Mouse (Mus musculus) lung, postnatal 0 days (tissue): ENCODE measurements around the gene Macf1. TPM values are rescaled to one million over a fixed set of nuclear protein-coding genes. Genes with fewer than 3 reads are reported as not detected.

Experiments used
- ATAC-seq: fragments of 200-750 bp; cut with Nextera tagmentation; 2 replicates; pipeline ENCODE4 v1.8.0; 2017; ENCODE audit warnings: moderate library complexity
- DNase-seq: peaks from one replicate; pipeline ENCODE4 v3.0.0-alpha.2; 2016; ENCODE audit warnings: low spot score
- H3K27ac ChIP-seq: fragments of 300-500 bp; sonication (generic); 2 replicates; pipeline ENCODE4 v1.5.1; 2014; ENCODE audit warnings: antibody characterized with exemption, mild to moderate bottlenecking, low read length, mixed read lengths
- H3K27me3 ChIP-seq: fragments of 300-500 bp; sonication (generic); replicated peaks from 2 replicates; pipeline ENCODE4 v1.6.1; 2014; ENCODE audit warnings: low read length, mixed read lengths; ENCODE audit not compliant: insufficient read depth
- H3K36me3 ChIP-seq: fragments of 300-500 bp; sonication (generic); 2 replicates; pipeline ENCODE4 v1.6.1; 2014; ENCODE audit warnings: low read length, mixed read lengths; ENCODE audit not compliant: insufficient read depth
- H3K4me1 ChIP-seq: fragments of 300-500 bp; sonication (generic); 2 replicates; pipeline ENCODE4 v1.6.1; 2014; ENCODE audit warnings: antibody characterized with exemption, low read depth, low read length, mixed read lengths; ENCODE audit not compliant: insufficient read depth
- H3K4me2 ChIP-seq: fragments of 300-500 bp; sonication (generic); replicated peaks from 2 replicates; pipeline ENCODE4 v1.6.1; 2014; ENCODE audit warnings: low read depth, mild to moderate bottlenecking, low read length, moderate library complexity, mixed read lengths
- H3K4me3 ChIP-seq: fragments of 300-500 bp; sonication (generic); 2 replicates; pipeline ENCODE4 v1.5.1; 2014; ENCODE audit warnings: low read depth, low read length
- H3K9ac ChIP-seq: fragments of 300-500 bp; sonication (generic); replicated peaks from 2 replicates; pipeline ENCODE4 v1.6.1; 2014; ENCODE audit warnings: low read depth, mild to moderate bottlenecking
- H3K9me3 ChIP-seq: fragments of 300-500 bp; sonication (generic); 2 replicates; pipeline ENCODE4 v1.6.1; 2016; ENCODE audit warnings: low read length, mixed read lengths
- CTCF ChIP-seq: IDR thresholded peaks from 2 replicates; pipeline ENCODE4 v1.5.1; 2016; ENCODE audit warnings: antibody characterized with exemption, mild to moderate bottlenecking
- EP300 ChIP-seq: IDR thresholded peaks from 2 replicates; pipeline ENCODE4 v1.6.1; 2016; ENCODE audit warnings: antibody characterized with exemption, mild to moderate bottlenecking, control low read depth
- WGBS: fragments of 180-500 bp; shearing (Covaris S2); extraction: QIAGEN DNeasy Blood & Tissue Kit; methylation state at CpG from one replicate; pipeline ENCODE4 v1.1.7; 2014; 5-methylcytosine and 5-hydroxymethylcytosine counted together
- polyA plus RNA-seq: library from polyadenylated mRNA; unstranded; fragments of >200 nt; fragmentation: Nextera tagmentation; extraction: Ambion mirVana; gene quantifications from 2 replicates; pipeline ENCODE4 v1.2.1, GENCODE M21; 2015

The Macf1 gene
- polyA plus RNA-seq, 1 experiment from 2014 or later = 181 TPM

DNA sequence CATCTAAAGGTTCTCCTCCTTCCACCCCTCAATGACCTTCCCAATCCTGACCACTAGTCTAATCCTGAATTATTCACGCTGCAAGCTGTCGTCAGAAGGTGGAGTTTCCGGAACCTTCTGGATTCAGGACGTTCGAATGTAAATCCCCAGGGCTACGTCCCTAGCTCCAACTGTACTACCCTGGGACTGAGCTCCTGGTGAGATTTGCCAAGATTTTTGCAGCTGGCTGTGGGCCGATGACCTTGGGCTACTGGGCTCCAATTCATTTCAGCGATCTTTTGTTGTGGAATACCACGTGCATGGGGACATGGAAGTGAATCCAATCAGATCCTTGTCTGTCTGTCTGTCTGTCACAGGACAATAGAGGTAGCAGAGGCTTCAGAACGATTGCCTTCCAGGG is 6.2 kb upstream of the Macf1 start:
- ATAC-seq (no peak), DNase-seq (no peak)
- H3K4me1 ChIP-seq = peaks cover 7% of the 10 kb centered on the region
- H3K27ac ChIP-seq = no peak overlapping the region
- no peak for TF ChIP-seq CTCF
- no peak for TF ChIP-seq EP300
- H3K9ac ChIP-seq = no peak overlapping the region
- 79% methylated on average over 10 of the region's 10 CpGs for WGBS
- H3K9me3 ChIP-seq = no peaks in the 10 kb centered on the region
- no peaks in the 10 kb centered on the region for H3K36me3 ChIP-seq
- 0 out of 2 replicates have a peak, but pooled peaks cover under 1% of the 10 kb centered on the region for H3K27me3 ChIP-seq
- H3K4me3 ChIP-seq = no peak overlapping the region
- no peak overlapping the region for H3K4me2 ChIP-seq

DNA sequence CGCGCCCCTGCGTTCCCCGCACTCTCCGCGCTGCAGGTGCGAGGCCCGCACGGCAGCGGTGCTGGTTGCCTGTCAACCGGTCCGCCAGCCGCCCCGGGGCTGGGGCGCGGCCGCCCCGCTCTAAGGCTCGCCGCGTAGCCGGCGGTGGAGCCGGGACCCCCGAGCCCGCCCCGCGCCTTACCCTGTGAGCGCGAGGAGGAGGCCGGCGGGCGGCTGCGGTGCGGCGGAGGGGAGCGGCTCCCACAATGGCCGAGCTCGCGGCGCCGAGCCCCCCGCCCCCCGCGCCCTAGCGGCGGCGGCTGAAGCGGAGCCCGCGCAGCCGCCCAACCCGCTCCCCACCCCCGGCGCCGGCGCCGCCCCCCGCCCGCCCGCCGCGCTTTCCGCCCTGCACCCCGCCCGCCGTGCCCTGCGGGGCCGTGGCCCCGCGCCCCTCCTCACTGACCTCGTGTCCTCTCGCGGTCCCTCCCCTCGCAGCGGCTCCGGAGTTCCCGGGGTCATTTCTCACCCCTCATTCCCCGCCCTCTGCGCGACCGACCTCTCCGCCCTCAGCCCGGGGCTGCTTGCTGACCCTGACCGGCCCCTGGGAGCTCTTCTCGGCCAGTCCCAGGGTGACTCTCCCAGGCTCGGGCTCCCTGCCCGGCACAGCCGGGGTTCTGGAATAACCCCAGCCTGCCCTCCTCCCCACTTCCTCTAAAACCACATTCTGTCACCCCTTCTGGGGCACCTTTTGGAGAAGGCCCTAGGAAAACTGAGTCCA is 3.0 kb upstream of the Macf1 start:
- H3K36me3 ChIP-seq = no peaks in the 10 kb centered on the region
- 2% methylated on average over 19 of the region's 89 CpGs for whole genome bisulfite sequencing
- H3K4me2 ChIP-seq = peak overlapping the region; percentile 100
- DNase-seq (peak; percentile 33), ATAC-seq (peak; percentile 69)
- TF ChIP-seq CTCF (no peak), EP300 (no peak)
- H3K27ac ChIP-seq = no peak overlapping the region
- H3K27me3 ChIP-seq = 0 out of 2 replicates have a peak, but pooled peaks cover 3% of the 10 kb centered on the region
- peak overlapping the region; percentile 63 for H3K4me3 ChIP-seq
- H3K4me1 ChIP-seq = peaks cover 7% of the 10 kb centered on the region
- H3K9ac ChIP-seq = peak overlapping the region; percentile 39
- no peaks in the 10 kb centered on the region for H3K9me3 ChIP-seq

DNA sequence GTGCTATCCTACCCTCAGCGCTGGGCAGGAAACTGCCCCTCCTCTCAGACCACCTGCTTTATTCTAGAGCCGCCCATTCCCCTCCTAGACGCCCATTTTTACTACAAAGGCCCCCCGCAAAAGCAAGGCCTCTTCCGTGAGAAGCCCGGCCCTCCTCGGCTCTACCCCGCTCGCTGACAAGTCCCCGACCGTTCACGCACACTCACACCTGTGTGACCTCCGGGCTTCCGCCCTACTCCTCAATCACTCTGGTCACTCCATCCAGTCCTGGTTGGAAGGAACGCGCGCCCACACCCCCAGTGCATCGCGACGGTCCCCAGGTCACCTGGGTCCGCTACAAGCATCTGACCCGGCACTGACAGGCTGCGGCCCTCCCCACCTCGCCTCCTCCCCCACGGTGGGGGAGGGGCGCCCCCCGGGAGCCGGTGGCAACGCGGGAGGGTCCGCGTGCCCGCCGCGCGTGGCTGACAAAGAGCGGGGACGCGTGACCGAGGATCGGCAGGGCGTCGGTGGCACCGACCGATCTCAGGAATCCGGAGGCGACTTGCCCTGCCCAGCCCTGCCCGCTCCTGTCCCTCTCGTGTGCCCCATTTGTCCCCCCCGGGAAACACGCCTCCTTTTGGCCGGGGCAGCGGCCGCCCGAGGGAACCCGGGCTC is 2.3 kb upstream of the Macf1 start:
- Histone ChIP-seq H3K27me3 (0 out of 2 replicates have a peak, but pooled peaks cover 3% of the 10 kb centered on the region), H3K4me2 (peak overlapping the region; percentile 100), H3K9ac (peak overlapping the region; percentile 39), H3K4me1 (peaks cover 7% of the 10 kb centered on the region), H3K27ac (no peak overlapping the region), H3K9me3 (no peaks in the 10 kb centered on the region), H3K36me3 (no peaks in the 10 kb centered on the region), H3K4me3 (peak overlapping the region; percentile 63)
- ATAC-seq (peak; percentile 43), DNase-seq (no peak)
- 5% methylated on average over 39 of the region's 56 CpGs for WGBS
- peak; percentile 22 for TF ChIP-seq CTCF
- no peak for TF ChIP-seq EP300

DNA sequence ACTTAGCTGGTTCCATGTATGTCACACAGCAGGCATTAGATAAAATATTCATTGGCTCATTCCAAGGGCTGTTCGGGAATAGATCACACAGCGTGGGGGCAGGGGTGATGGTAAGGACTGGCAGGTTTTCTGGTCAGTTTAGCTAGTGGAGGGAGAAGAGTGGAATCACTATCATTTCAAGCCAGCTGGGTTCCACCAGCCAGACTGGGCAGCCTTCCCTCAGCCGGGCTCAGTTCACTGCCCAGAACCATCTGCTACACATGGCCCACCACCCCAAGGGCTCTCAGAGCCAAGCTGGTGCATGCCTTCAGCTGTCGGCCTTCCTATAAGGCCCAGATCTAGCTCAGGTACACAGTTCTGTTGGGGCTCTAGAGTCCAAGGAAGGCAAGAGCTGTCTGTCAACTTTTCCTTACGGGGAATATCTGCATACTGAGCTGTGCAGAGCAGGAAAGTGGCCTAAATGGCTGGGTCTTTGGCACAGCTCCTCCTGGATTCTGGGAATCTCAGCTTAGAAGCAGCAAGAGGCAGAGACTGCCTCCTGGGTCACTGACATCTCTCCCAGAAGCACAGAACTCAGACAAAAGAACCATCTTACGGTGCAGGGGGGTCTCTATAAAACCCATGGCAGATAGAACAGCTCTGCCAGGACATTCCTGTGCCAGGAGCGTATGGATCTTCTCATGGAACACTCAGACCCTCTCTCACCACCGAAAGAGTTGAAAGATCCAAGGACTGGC is 1.5 kb upstream of the Macf1 start:
- H3K9ac ChIP-seq = no peak overlapping the region
- H3K9me3 ChIP-seq = no peaks in the 10 kb centered on the region

DNA sequence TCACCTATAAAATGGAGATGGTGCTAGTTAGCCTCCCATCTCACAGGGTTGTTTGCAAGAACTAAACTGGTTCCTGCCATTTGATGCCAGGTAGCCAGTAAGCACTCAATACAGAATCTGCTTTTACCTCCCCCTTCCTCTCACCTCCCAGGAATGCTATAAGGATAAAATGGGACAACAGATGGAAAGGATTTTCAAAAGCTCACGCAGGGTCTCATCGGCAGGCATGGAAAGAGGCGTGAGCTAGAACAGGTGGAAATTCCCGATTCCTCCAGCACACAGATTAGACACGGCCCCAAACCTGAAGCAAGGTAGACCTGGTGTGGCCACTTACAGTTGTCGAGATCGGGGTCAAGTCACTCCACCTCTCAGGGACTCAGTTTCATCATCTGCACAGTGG is 886 bp upstream of the Macf1 start:
- Histone ChIP-seq H3K4me1 (peaks cover 7% of the 10 kb centered on the region), H3K9me3 (no peaks in the 10 kb centered on the region), H3K27ac (no peak overlapping the region), H3K4me2 (no peak overlapping the region), H3K27me3 (0 out of 2 replicates have a peak, but pooled peaks cover 3% of the 10 kb centered on the region), H3K36me3 (no peaks in the 10 kb centered on the region), H3K9ac (no peak overlapping the region), H3K4me3 (no peak overlapping the region)
- DNase-seq (no peak), ATAC-seq (no peak)
- TF ChIP-seq CTCF = no peak
- no peak for TF ChIP-seq EP300
- 76% methylated on average over 7 of the region's 7 CpGs for WGBS

More for the DNA sequence above, 1.5 kb upstream of the Macf1 start:
- H3K4me3 ChIP-seq = no peak overlapping the region
- ATAC-seq = no peak
- 56% methylated on average over 8 of the region's 8 CpGs for WGBS
- H3K4me2 ChIP-seq = no peak overlapping the region; the same call in 1 of the 2 replicates
- no peak for DNase-seq
- no peak overlapping the region for H3K27ac ChIP-seq
- peaks cover 7% of the 10 kb centered on the region for H3K4me1 ChIP-seq
- H3K27me3 ChIP-seq = 0 out of 2 replicates have a peak, but pooled peaks cover 3% of the 10 kb centered on the region
- TF ChIP-seq EP300 = no peak
- no peak for TF ChIP-seq CTCF
- H3K36me3 ChIP-seq = no peaks in the 10 kb centered on the region

- no peaks in the 10 kb centered on the region for H3K9me3 ChIP-seq
- H3K4me3 ChIP-seq = no peak overlapping the region
- peaks cover 7% of the 10 kb centered on the region for H3K4me1 ChIP-seq
- DNase-seq (no peak), ATAC-seq (no peak)
- H3K27ac ChIP-seq = no peak overlapping the region
- WGBS = 82% methylated on average over 8 of the region's 8 CpGs
- H3K27me3 ChIP-seq = 0 out of 2 replicates have a peak, but pooled peaks cover 3% of the 10 kb centered on the region
- H3K9ac ChIP-seq = no peak overlapping the region
- no peaks in the 10 kb centered on the region for H3K36me3 ChIP-seq
- TF ChIP-seq EP300 = no peak
- TF ChIP-seq CTCF = no peak
- H3K4me2 ChIP-seq = no peak overlapping the region
These were observed 1.9 kb downstream of the Macf1 start for GRCm38 (mm10) chr4:123682291-123682690.
